Mouse (Mus musculus) right cerebral cortex, postnatal 4 days (tissue): ENCODE results near the gene Vgll4.
A peak's percentile ranks its signal among the peaks of the same experiment; 100 is the strongest.

Experiments used
- DNase-seq: peaks from one replicate; pipeline ENCODE4 v3.0.0-alpha.2; 2022

Vgll4 gene

DNA sequence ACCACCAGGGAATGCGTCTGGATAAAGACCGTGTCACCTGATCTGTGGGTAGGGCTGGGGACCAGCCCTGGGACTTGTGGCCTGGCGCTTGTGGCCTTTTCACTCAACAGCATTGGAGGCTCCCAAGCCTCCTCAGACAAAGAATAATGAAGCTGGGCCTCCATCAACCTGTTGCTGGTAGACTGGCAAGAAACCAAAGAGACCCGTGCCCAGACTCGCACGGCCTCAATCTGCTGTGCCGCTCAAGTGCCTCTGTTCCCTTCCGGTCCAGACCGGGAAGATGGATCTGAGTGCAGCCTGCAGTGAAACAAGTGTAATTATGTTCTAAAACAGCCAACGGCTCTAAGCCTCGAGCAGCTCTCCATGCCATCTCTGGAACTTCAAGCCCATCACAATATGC is 52.7 kb downstream of the Vgll4 start:
- no peak for DNase-seq

DNA sequence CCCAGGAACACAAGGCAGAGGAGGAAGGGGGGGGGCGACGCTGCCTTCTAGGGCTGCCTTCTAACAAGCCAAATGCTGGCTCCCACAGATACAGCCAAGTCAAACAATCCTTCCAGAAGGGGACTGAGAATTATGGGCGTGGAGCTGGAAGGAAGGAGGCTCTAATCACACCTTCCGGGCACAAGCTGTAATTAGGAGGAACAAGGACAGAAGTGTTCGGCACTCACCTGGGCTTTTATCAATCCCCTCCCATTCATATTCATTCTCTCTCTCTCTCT is 53.1 kb downstream of the Vgll4 start:
- DNase-seq, result no peak

DNA sequence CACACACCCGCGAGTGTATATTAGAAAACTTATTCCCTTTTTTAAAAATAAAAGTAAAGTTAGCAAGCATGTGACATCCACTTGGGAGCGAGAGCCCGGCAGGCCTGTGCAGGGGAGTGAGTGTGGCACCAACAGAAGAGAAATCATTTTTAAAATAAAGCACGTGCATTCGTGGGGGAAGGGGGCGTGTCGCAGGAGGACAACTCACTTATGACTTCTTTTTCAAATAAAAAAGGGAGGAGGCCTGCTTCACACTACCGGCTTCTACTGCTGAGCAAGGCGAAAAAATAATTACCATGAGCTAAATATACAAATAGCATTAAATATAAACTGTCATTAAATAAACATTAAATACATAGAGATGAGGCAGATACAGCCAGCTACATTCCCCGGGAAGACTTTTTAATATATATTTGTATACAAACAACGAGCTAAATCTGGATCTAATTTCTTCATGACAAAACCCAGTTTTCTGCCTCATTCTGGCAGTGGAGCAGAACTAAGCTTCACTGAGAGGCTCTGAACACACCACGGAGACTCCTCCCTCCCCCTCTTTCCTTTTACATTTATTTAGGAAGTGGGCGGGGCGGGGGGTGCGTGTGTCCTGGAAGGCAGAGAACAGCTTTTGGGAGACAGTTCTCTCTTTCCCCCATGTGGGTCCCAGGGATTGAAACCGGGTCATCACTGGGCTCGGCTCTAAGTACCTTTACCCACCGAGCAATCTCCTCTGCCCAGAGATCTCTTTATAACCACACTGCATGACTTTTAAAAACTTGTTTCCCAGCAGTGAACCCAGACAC is 53.7 kb downstream of the Vgll4 start:
- DNase-seq, result no peak

DNA sequence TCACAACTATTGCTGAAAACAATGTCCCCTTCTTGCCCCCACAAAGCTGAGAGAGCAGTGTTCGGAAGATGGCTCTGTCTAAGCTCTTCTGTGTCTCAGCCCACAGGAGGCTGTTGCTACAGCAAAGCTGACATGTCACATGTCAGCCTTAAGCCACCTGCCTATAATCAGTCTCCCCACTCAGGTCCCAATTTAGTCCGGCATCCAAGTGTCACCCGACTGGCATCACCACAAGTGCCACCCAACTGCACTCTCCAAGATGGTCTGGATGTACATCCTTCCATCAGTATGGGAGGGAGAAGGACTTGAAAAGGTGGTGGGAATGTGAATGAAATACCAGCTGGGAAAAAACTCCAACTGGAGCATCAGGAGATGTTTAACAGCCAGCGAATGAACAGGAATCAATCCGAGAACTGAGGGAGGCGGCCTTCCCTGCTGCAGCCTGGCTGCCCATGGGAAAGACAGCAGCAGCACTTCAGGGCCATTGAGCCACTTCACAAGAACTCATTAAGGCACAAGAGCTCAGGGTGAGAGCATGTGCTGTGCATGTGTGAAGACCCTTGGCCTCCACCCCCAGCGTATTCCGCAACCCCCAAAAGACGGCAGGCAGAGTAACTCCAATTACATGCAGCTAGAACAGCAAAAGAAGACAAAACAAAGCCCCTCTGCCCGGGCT is 55.6 kb downstream of the Vgll4 start:
- DNase-seq, result no peak

DNA sequence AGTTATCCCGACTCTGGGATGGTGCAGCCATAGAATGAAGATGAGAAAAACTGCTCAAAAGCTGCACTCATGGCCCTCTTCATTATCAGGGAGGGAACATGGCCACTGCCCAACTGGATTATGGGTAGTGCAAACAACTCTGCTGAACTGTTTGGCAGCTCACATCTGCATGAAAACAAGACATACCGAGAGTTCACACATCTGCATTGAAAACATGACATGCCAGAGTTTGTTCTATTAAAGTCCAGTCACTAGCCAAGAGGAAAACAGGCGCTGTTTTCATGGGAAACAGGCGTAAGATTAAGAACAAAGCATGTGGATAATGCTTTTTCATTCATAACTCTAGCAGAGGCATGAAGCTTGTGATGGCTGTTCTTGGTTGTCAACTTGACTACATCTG is 56.7 kb downstream of the Vgll4 start:
- no peak for DNase-seq

DNA sequence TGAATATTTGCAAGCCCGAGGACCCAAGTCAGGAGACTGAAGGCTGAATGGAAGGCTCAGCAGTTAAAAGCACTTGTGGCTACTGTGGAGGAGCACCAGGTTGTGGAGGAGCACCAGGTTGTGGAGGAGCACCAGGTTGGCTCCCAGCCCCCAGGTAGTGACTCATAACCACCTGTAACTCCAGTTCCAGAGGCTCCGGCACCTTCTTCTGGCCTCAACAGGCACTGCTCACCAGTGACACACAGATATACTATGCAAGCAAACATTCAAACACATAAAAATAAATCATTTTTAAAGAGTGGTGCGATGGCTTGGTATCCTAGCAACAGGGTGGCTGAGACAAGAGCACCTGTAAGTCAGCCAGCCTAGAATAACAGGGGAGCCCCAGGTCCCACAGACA is 58.3 kb downstream of the Vgll4 start:
- no peak for DNase-seq

DNA sequence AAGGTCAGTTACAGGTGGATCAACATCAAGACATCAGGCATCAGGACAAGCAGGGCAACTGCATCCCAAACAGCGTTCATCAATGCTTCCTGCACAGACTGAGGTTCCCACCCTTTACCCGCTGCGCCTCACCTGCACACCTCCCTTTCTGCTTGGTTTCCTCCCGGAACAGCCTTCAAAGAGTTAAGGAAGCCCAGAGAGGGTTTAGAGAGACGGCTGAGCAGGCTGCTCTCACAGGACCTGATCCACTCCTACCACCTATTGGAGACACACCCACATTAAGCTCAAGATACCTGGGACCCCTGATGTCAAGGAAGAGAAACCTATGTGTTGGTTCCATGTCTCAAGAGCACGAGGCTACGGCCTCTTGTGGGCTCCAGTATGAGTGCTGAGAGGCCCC is 60.0 kb downstream of the Vgll4 start:
- DNase-seq, result no peak

DNA sequence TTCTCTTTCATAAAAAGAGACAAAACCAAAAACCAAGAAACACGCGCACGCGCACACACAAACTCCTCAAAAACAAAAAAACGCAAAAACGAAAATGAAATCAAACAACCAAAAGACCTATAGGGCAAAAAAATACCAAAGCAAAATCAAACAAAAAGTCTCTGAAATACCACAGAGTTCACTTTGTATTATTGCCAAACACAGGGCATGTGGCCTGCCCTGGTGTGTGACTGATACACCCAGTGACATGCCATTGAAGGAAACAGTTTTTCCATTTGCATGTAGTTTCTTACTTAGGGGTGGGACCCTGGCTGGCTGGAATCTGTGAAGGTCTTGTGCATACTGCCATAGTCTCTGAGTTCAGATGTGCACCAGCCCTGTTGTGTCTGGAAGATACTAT is 62.3 kb downstream of the Vgll4 start:
- no peak for DNase-seq

DNA sequence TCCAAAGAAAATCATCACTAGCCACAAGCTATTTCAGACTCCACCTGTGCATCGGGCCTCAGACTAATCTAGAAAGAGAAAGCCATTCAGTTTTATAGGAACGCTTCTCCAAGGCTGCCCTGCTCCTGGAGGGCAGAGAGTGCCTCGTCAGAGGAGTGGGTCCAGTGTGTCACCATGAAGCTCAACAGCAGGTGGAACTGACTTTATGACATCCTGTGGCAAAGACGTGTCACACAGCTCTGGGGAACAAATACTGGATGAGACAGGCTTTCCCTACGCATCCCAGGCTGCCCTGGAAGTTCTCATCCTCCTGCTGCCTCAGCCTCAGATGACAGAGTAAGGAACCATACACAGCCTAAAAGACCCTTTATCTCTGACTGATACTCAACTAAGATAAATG is 63.6 kb downstream of the Vgll4 start:
- no peak for DNase-seq

DNA sequence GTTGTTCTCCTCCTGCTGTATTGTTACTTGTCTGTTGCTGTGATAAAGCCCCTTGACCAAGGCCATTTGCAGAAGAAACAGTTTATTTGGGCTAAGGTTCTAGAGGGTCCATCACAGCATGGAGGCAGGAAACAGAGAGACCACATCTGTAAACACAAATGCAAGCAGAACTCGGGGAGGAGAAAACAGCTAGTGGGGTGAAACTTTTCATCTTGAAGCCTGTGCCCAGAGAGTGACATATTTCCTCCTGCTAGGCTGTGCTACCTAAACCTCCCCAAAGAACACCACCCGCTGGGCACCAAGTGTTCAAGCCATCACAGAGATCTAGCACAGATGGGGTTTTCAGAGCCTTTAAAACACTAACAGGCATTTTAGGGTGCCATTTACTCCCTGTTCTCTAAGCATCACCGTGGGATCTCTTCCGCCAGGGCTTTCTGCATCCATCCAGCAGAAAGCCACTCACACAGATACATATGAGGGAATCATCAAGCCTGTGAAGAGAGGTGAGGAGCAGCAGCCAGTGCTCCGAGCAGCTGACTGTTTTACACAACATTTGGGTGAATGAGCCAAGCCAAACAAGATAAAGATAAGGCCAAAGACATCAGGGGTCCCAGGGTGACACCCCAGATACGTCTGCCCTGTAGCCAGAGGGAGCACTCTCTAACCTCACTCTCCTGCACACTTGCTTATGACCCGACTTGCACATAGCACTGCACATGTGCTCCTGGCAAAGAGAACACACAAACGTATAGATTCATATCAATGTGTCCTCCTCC is 64.4 kb downstream of the Vgll4 start:
- no peak for DNase-seq

DNA sequence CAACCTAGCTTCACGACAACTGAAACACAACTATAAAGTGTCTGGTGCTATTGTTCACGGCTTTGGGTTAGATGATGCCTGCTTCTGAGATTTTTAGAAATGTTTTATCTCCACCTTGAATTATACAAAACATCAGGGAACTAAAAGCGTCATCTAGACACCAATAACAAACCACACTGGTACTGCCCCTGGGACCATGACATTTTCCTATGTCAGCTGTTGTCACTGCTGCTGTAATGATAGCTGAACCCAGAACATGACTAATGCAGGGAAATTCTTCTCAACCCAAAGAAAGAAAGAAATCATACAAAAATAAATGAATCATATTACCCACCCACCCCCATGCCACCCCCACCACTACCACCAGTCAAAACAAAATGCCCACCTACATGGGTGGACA is 65.0 kb downstream of the Vgll4 start:
- no peak for DNase-seq

DNA sequence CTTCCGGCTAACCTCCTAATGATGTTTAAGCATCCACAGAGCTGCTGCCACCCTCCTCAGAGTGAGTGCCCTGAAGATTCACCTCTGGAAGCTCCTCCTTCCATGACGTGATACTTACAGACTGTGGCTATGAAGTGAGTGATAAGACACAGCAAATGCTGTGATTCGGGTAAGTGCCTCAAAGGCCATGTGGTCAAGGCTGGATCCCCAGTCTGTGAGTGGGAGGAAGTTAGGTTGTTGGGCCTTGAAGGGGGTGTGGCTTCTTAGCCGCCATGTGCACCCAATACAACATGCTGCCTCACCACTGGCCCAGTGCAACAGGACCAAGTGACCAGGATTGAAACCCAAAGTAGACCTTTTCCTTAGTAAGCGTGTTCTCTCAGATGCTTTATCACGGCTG is 65.6 kb downstream of the Vgll4 start:
- DNase-seq, result no peak

DNA sequence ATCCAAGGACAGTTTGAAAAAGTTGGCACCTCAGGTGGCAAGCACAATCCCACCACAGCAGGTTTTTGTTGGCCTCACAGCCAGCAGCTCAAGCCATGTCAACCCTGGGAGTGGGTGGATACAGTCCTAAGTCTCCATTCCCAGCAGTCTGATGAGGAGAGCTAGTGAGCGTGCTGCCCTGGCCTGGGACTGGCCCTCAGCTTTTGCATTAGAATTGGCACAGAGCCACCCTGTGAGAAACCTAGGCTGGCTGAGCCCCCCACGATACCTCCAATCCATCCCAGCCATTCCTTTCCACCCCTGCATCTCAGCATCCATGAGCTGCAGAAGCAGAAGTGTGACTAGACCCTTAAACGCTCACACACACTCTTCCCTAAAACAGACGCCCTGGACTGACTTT is 67.9 kb downstream of the Vgll4 start:
- DNase-seq, result no peak

DNA sequence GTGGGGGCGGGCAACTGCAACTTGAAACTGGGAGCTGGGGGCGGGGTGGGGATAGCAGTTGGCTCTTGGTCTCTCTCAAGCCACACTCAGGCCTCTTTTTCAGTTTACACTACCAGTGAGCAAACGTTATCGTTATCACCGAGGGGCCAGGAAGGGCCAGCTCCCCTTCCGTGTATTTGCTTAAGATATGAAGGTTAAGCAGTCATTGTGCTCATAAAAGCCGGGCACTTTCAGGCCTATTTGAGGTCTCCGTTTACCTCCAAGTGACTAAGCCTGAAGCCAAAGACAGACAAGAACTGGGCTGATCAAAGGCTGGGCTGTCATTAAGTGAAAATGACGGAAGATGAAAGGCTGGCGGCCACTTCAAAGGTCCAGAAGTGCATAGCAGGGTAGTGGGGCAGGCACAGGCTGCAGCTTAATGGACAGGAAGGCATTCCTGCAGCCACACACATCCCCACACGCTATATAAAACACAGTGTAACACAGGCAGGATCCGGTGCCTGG is 68.4 kb downstream of the Vgll4 start:
- no peak for DNase-seq

DNA sequence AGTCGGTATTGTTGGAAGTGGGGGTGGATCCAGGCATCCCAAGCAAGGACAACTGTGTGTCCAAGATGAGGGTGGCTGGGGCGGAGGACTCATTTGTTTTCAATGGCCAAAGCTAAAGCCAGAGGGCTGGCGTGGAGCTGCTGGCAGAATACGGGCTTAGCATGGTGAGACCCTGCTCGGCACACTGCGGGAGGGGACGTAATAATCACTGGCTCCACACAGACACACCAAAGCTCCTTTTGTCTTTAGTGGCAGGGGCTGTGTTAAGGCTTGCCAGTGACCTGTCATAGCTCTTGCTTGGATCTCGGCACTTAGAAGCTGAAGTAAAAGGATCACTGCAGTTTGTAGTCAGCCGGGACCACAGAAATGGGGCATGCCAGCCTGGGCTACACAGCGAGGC is 69.6 kb downstream of the Vgll4 start:
- no peak for DNase-seq

DNA sequence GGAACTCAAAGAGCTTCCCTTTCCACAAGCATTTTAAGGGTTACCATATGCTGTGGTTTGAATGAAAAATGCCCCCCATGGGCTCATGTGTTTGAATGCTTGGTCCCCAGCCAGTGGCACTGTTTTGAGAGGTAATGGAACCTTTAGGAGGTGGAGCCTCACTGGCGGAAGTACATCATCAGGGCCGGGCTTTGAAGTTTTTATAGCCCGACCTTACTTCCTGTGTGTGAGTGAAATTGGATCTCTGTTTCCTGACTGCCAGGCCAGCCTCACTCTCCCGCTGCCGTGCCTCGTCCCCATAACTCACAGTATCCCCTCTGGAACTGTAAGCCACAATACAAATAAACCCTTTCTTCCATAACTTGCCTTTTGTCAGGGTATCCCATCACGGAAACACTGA is 70.1 kb downstream of the Vgll4 start:
- DNase-seq, result no peak

DNA sequence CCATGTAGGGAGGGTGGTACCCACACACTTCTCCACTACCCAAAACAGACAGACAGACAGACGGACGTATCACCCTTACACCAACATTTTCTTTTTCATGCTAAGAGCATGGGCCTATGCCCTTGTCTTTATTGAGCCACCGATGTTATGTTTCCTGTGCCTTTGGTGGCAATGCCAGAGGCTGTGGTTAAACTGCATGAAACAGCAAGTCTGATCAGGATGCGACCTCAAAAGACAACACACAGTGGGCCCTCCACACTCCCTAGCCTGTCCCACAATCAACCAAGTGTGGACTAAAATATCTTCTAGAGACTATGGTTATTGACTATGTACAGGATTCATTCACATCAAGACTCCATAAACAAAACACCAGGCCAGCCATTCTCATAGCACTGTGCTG is 70.8 kb downstream of the Vgll4 start:
- DNase-seq, result no peak

DNA sequence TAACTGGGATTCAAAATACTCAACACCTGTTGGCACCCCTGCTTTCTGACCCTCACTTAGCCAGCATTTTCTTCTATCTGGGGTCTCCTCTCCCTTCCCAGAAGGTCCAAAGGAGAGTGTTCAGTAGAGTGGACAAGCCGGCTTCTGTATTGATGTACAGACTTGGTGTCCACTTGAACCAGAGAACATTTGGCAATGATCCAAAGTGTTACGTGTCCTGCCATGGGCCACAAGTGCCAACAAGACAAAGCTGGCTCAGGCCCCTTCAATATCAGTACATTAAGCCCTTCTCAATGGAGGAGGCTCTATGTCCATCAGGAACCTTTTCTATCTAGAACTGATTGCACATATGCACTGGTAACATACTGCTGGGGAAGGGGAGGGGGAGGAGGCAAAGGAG is 73.5 kb downstream of the Vgll4 start:
- no peak for DNase-seq

DNA sequence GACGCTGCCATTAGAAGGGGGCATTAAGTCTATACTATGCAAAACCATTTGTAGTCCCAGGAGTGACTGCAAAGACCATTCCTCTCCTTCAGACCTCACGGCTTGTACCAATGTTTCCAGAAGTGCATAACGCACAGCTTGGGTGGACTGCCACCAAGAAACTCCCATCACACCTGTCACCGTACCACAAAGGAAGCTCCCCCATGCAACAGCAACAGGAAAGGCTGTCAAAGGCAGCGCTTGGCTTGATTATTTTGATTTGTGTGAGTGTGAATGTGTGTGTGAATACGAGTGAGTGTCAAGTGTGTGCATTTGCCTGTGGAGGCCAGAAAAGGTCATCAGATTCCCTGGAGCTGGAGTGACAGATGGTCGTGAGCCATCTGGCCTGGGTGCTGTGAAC is 74.6 kb downstream of the Vgll4 start:
- no peak for DNase-seq

DNA sequence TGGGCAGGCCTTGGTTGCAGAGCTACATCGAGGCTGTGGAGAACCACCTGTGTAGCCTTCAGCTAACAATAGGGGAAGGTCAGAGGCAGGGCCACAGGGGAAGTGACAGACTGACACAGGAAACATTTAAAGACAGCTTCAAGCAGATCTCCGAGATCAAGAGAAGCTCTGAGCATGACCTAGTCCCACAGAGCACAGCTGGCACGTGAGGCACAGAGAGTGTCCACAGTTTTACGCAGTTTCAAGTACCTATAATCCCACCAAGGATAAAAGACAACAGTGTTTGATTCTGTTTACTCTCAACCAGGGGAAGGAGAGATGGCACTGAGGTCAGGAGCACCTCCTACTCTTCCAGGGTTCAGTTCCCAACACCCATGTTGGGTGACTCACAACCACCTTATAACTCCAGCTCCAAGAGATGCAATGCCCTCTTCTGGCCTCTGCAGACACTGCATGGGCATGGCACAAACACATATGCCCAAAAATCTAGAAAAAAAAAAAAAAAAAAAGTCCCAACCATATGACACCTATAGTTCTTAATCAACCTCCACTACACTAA is 75.2 kb downstream of the Vgll4 start:
- DNase-seq, result no peak

DNA sequence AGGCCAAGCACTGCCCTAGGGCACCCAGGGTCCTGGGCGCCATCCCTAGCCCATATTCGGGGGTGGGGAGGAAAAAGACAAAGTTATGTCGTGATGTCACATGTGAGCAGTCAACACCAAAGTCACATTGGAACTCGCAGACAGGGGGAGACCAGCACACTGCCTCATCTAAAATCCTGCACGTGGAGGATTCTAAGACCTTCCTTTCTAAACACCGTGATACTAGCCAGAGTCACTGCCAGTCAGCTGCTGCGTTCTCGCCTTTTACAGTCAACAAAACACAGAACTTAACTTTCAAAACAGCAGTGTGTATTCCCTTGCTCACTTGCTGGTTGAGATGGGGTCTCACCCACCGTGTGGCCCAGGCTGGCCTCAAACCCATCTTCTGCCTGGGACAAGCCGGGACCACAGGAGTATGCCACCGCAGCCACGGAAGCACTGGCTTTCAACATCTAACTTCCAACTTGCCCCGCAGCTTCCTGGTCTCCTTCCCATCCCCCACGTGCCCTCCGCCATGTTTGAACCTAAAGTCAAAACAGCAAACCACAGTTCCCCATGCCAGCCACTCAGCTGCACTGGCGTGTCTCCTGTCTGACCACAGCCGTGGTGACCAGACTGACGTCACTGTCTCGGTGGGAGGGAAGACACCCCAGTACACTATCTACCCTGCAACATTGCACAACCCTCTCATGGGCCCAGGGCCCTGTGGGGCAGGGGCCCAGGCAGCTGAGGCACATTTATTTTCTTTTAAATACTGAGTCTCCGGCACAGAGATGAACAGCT is 76.2 kb downstream of the Vgll4 start:
- no peak for DNase-seq

DNA sequence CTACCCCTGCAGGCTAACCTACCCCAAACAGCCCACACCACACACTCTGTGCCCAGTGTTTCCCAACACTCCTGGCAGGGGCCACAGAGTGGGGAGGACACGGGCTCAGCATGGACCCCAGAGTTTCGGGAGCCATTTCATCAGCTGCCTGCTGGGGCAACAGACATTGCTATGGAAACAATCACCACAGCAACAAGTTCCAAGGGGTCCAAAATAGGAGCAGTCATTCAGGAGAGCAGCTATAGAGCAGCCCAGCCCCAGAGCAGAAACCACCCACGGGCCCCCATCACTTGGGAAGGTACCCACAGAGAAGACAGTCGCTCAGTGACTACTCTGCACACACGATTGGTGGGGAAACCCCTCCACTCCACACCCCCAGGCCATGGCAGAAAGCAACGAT is 77.4 kb downstream of the Vgll4 start:
- peak; percentile 51 for DNase-seq

DNA sequence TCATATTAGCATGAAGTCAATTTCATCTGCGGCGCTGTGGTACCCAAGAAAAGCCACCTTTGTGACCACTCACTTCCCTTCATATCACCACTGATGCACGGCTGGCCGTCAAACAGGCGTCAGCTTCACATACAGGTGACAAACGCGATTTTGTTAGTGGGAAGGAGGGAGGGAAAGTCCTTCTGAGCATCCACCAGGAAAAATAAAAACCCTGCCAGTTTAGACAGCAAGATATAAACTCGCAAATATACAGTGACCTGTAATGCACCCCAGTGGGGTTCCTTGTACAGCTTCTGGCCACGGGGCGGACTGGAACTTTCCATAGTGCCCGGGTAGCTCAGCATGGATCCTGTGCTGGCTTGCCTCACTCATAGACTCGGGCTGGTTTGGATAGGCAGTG is 78.0 kb downstream of the Vgll4 start:
- DNase-seq, result no peak
